Mouse (Mus musculus) stomach, postnatal 0 days (tissue): ENCODE measurements around the gene Lgals7.

ENCODE experiments used
- CTCF ChIP-seq: IDR thresholded peaks from 2 replicates; pipeline ENCODE4 v1.5.1; 2016; ENCODE audit warnings: antibody characterized with exemption, low read depth, mild to moderate bottlenecking, moderate library complexity
- EP300 ChIP-seq: optimal IDR thresholded peaks from 2 replicates; pipeline ENCODE3; 2016; ENCODE audit warnings: antibody characterized with exemption

DNA sequence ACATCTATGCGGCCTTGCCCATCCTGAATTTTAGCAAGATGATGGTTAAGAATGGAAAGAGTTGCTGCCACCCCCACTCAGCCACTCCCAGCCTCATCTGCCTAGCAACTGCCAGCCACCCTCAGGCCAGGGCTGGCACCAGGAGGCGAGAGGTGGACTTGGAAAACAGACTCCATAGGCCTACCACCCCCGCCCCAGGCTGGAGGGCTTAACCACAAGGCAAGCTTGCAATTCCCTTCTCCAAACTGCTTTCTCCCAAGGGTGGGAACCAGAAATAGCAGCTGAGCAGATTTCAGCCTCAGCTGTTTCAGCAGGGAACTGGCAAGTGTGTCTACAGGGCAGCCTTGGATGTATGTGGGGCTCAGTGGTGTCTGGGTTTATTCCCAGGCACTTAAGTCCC, 39.2 kb downstream of the Lgals7 start:
- no peak for TF ChIP-seq CTCF
- TF ChIP-seq EP300, result no peak
